Mouse (Mus musculus): ENCODE measurements around the gene Ift20.

Gene Ift20
- long read RNA-seq, experiment 1, transcript Ift20-203 (6 exons, 1,141 nt), result major isoform, 62 of 147 reads
- long read RNA-seq, experiment 1, transcript Ift20-202 (5 exons, 582 nt), result minor isoform, 61 of 147 reads
- long read RNA-seq, experiment 1, transcript Ift20-205 (4 exons, 909 nt), result minor isoform, 6 of 147 reads
- long read RNA-seq, experiment 1, partial matches to known transcripts, result 9 of 147 reads
- long read RNA-seq, experiment 1, other reads (novel, unspliced or antisense), result 6 of 147 reads
- long read RNA-seq, experiment 2, transcript Ift20-204 (5 exons, 1,167 nt), result minor isoform, 10 of 251 reads
- long read RNA-seq, experiment 2, transcript Ift20-202 (5 exons, 582 nt), result major isoform, 105 of 251 reads
- long read RNA-seq, experiment 2, transcript Ift20-203 (6 exons, 1,141 nt), result minor isoform, 95 of 251 reads
- long read RNA-seq, experiment 2, transcript Ift20-205 (4 exons, 909 nt), result minor isoform, 13 of 251 reads
- long read RNA-seq, experiment 2, partial matches to known transcripts, result 10 of 251 reads
- long read RNA-seq, experiment 2, other reads (novel, unspliced or antisense), result 17 of 251 reads

DNA sequence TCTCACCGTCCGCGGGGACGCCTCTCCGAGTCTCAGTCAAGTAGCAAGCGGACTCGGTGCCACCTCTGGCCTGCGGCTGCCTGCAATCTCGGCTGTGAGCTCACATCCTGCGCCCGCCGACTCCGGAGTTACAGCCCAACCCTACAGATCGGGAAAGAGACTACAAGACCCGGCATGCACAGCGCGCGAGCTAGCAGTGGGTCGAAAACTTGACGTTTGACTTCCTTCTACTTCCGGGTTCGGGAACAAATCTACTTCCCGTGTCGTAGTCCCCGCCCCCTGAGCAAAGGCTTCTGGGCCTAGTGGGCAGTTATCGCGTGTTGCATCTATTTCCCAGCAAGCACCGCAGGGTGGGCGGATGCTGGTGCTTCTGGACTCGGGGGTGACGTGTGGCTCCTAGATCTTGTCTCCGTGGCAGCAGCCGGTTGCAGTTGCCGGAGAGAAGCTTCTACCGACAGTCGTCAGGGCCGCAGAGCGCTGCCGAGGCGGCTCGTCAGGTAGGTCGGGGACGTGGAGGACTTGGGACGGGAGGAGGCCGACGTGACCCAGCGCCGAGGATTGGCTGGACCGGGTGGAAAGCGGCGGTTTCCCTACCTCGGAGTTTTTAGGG, at the start of gene Ift20, which contains the start of gene Tnfaip1:
Gene Ift20, plus strand, starts transcription at position 282 of the 610 bp plus-strand sequence.
Gene Tnfaip1, minus strand, starts transcription at position 253 of the 610 bp plus-strand sequence.
- intact Hi-C loops (cut with DNase I), result no loop called here

DNA sequence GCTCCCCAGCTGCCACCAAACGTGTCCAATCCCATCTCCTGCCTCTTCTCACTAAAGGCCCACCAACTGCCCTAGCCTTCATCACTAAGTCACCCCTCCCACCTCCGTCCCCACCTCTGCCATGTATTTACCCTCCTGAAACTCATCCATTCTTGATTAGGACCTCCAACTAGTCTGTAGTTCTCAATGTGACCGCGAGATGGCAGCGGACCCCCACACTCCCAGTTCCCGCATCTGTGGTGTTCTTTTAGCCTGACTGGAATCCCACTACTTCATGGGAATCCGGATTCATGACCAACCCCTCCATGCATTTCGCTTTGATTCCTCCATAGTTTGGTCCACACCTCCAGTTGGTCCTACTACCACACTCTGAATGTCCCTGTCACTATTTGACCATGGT, 48.0 kb upstream of the Ift20 start:
- intact Hi-C loops (cut with DNase I), result no loop called here

DNA sequence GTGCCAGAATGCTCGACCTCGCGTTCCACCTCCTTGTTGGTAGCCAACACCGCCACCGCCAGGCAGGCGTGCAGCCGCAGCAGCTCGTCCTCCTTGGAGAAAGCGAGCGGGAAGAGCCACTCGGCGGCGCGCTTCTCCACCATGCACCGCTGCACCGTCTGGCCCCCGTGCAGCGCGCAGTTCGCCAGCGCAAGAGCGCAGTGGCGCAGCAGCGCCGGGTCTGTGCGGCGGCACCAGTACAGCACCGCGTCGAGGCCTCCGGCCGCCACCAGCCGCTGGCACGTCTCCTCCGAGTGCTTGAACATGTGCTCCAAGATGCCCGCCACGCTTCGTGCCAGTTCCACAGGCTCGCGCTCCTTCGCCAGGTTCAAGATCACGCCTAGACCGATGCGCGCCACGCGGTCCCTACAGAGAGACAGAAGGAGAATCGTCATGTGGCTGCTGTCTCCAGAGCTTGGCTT, 45.4 kb upstream of the Ift20 start:
- intact Hi-C loops (cut with DNase I), result no loop called here

DNA sequence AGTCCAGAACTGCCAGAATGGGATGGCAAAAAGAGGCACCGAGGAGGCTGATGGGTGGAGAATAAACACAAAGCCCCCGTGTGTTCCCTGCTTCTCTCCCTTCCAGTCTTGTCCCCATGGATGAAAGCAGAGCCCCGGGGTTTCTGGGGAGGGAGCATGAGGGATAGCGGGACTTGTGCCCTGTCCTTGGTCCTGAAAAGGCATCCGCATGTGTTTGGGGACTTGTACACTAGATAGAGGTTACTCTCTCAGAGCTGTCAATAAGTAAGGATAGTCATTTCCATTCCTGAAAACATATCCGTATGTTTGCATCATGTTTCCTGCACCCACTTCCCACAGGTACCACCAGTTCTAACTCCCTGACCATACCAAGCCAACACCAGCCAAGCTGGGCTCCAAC, 40.3 kb upstream of the Ift20 start:
- intact Hi-C loops (cut with DNase I), result no loop called here

DNA sequence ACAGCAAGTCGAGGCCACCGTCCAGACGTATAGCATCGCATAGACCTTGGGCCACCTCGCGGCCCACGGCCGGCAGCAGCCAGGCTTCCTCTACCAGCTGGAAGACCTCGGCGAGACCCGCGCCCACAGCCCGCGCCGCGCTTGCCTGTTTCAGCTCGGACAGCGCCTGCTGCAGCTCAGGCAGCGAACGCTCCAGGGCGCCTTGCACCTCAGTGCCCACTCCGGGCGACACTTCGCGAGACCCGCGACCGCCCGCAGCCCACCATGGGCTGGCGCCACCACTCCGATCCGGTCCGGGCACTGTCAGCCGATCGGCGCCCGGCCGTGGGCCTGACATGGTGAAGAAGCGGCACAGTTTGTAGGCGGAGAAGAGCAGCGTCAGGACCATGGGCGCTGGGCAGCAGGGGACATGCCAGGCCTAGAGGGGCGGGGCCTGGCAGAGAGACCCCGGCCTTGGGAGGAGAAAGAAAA, 39.1 kb upstream of the Ift20 start:
- intact Hi-C loops (cut with DNase I), result no loop called here

DNA sequence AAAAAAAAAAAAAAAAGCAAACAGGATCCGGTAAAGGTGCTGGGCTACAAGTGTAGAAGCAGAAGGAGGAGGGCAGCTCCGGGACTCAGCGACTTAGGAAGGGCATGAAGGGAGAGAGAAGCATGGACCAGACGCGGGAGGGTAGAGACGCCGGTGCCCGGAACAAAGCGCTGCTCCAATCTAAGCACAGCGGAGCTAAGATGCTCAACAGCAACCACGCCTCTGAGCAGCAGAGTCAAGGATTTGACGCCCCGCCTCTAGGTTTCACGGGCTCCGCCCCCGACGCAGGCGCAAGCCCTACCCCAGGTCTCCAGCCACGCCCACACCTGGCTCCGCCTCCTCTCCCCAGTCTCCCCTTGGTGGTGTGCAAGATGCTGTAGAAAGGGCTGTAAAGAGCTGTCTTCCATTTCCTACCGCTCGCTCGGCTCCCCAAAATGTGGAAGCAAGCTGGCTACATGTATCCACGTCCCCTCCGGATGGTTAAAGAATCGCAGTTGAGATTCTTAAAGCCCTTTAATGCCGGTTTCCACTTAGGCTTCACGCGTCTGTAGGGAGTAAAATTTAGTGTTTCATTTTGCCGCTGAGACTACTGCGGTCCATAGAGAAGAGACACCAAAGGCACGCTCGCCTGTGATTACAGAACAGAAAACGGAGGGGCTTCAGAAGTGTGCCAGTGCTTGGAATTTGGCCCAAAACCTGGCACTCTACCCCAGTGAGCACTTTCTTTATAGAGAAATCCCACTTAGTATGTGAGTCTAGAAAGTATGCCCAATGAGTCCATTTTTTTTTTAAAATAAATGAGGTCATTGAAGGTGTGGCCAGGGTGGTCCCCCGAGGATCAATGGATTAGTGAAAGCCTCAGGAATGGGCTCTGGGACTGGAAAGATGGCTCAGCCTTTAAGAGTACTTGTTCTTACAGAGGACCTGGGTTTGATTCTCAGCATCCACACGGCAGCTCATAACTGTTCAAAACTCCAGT, 38.3 kb upstream of the Ift20 start, which contains the start of gene Sarm1:
Gene Sarm1, minus strand, starts transcription at position 211 of the 979 bp plus-strand sequence.
- intact Hi-C loops (cut with DNase I), result no loop called here

DNA sequence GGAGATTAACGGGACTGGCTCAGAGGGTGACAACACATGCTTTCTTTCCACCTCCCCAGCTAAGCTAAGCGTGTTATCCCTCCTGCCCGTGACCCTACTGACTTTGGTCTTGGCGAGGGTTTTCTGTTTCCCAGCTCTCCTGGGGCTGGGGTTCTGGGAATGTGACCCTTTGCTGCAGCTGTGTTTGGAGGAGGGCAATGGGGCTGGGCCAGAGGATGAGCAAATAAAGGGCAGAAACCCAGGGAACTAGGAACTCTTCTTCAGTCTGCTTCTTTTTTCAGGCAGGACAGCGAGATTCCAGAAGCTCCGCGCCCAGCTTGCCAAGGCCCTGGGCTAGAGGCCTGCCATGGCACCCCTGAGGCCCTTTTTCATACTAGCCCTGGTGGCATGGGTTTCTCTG, 37.2 kb upstream of the Ift20 start, which contains the start of gene Vtn:
Gene Vtn, plus strand, starts transcription at position 88 of the 400 bp plus-strand sequence.
- intact Hi-C loops (cut with DNase I), result no loop called here

DNA sequence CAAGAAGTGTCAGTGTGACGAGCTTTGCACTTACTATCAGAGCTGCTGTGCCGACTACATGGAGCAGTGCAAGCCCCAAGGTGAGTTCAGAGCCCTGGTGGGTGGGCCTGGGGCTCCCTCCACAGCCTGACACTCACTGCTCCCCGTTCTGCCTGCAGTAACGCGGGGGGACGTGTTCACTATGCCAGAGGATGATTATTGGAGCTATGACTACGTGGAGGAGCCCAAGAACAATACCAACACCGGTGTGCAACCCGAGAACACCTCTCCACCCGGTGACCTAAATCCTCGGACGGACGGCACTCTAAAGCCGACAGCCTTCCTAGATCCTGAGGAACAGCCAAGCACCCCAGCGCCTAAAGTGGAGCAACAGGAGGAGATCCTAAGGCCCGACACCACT, 36.6 kb upstream of the Ift20 start:
- intact Hi-C loops (cut with DNase I), result no loop called here

GRCm38 (mm10) chr11:78500623-78501202, 35.4 kb upstream of the Ift20 start:
- intact Hi-C loops (cut with DNase I), result no loop called here

GRCm38 (mm10) chr11:78501529-78501928, 34.6 kb upstream of the Ift20 start:
- intact Hi-C loops (cut with DNase I), result no loop called here

DNA sequence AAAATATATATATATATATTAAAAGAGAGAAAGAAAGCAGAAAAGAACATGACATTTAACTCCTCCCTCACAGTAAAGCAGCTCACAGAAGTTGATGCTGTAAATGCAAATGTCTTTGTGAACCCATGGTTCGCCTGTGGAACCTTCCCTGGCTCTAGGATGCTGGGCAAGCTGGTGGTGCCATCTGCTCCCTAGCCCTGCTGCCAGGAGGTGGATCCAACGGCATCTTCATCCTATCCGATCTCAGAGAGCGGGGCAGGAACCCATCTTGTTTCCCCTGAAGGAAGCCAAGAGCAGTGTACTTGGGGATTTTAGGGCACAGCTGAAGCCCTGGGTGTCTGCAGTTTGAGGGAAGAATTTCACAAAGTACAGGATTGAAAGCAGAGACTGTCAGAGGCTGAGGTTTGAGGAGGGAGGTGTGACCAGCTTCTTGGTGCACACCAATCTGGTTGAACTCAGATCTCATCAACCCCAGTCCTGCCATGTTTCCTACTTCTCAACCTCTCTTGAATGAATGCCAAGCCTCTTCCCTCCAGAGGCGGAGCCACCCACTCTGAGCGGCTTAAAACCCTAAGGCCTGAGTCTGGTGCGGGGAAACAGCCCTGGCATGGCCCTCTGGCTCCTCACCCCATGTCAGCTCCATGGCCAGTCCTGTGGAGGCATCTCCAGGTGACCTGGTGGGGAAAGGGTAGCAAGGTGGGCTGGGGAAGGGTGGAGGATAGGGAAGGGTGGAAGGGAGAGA, 33.1 kb upstream of the Ift20 start, which contains the start of gene Sebox:
Gene Sebox, plus strand, starts transcription at position 539 of the 742 bp plus-strand sequence.
- intact Hi-C loops (cut with DNase I), result no loop called here

DNA sequence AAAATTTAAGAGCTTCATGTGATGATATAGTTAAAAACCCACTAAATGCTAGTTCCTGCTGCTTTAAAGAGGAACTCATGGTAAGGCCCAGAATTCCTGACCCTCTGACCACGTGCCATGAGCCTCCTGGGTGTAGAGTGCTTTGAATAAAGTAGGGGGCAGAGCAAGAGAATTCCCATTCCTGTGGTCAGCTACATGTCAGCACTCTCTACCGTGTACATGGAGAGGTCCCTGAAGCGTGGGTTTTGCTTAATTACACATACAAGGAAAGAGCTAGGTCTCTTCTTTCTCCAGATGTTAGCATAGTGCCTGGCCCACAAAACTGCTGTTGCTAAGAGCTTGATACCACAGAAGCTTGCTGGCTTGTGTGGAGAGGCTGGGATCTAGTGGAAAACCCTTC, 30.7 kb upstream of the Ift20 start:
- intact Hi-C loops (cut with DNase I), result loop anchor here (5.0 kb wide), 1 partner anchor 48 kb away; no protein-coding TSS in a partner anchor

GRCm38 (mm10) chr11:78509148-78509547, 27.0 kb upstream of the Ift20 start:
- intact Hi-C loops (cut with DNase I), result loop anchor here (5.0 kb wide), 1 partner anchor 52 kb away; no protein-coding TSS in a partner anchor

GRCm38 (mm10) chr11:78512025-78512957, 23.9 kb upstream of the Ift20 start, which contains the start of the genes Tmem199 and Poldip2:
Gene Tmem199, minus strand, starts transcription at chr11:78512172.
Gene Poldip2, plus strand, starts transcription at chr11:78512193.
- intact Hi-C loops (cut with DNase I), result no loop called here

DNA sequence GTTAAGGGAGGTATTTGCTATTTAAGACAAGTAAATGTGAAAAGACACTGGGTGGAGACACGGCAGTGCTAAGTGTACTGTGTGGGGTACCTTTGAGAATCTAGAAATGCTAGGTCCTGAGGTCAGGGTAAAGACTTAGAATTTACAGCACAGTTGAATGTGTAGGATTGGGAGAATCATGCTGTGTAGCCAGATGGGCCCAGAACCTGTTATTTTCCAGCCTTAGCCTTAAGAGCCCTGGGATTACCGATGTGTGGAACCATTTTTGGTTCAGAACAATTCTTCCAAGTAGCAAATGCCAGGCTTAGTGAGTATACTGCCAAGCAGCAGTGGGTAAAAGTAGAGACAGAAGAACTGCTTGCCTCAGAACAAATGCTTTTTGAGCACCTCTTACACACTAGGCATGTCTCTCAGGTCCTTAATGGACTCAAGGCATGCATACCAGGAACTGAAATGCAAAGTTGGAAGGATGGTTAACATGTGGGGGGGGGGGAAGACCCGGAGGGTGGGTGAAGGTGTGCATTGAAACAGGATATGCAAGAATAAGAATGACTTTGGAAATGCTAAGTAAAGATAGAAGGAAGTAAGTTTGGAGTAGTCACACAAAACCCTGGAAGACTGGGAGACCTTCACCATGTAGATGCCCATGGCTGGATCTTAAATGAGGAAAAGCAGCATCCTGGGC, 22.9 kb upstream of the Ift20 start:
- intact Hi-C loops (cut with DNase I), result no loop called here

GRCm38 (mm10) chr11:78515549-78516325, 20.4 kb upstream of the Ift20 start:
- intact Hi-C loops (cut with DNase I), result no loop called here

- intact Hi-C loops (cut with DNase I), result no loop called here
Observed at GRCm38 (mm10) chr11:78518931-78519330, 17.2 kb upstream of the Ift20 start.
